Mouse (Mus musculus) intestine, embryonic 16.5 days (tissue): Measurements from ENCODE around the gene Sf3b4. TPM values are rescaled to one million over a fixed set of nuclear protein-coding genes. Genes with fewer than 3 reads are reported as not detected.
A peak's percentile ranks its signal among the peaks of the same experiment; 100 is the strongest.
"Not testable (repeated sequence)": the region's sequence is repeated elsewhere in the genome, so short reads cannot be mapped to it uniquely, and the experiment has no call there.

ENCODE experiments used
- ATAC-seq: fragments of 200-750 bp; cut with Nextera tagmentation; 2 replicates; pipeline ENCODE4 v1.8.0; 2017; ENCODE audit warnings: moderate TSS enrichment, moderate library complexity
- H3K27ac ChIP-seq: fragments of 300-500 bp; sonication (generic); 2 replicates; pipeline ENCODE4 v1.5.1; 2014; ENCODE audit warnings: mild to moderate bottlenecking, low read length
- H3K27me3 ChIP-seq: fragments of 300-500 bp; sonication (generic); replicated peaks from 2 replicates; pipeline ENCODE4 v1.6.1; 2014; ENCODE audit warnings: low read length, control low read depth, mixed read lengths; ENCODE audit not compliant: control insufficient read depth, insufficient read depth
- H3K36me3 ChIP-seq: fragments of 300-500 bp; sonication (generic); 2 replicates; pipeline ENCODE4 v1.6.1; 2014; ENCODE audit warnings: low read length, control low read depth; ENCODE audit not compliant: control insufficient read depth, insufficient read depth
- H3K4me1 ChIP-seq: fragments of 300-500 bp; sonication (generic); 2 replicates; pipeline ENCODE4 v1.6.1; 2014; ENCODE audit warnings: low read length, control low read depth, mixed read lengths; ENCODE audit not compliant: control insufficient read depth, insufficient read depth
- H3K4me2 ChIP-seq: fragments of 300-500 bp; sonication (generic); 2 replicates; pipeline ENCODE4 v1.6.1; 2014; ENCODE audit warnings: low read depth, low read length, control low read depth
- H3K4me3 ChIP-seq: fragments of 300-500 bp; sonication (generic); 2 replicates; pipeline ENCODE4 v1.5.1; 2014; ENCODE audit warnings: mild to moderate bottlenecking, low read length
- H3K9ac ChIP-seq: fragments of 300-500 bp; sonication (generic); 2 replicates; pipeline ENCODE4 v1.6.1; 2014; ENCODE audit warnings: low read depth, low read length
- H3K9me3 ChIP-seq: fragments of 300-500 bp; sonication (generic); 2 replicates; pipeline ENCODE4 v1.6.1; 2016; ENCODE audit warnings: low read length, control low read depth; ENCODE audit not compliant: control insufficient read depth
- WGBS: fragments of 180-500 bp; shearing (Covaris S2); extraction: QIAGEN DNeasy Blood & Tissue Kit; methylation state at CpG from one replicate; pipeline ENCODE4 v1.1.7; 2014; 5-methylcytosine and 5-hydroxymethylcytosine counted together
- polyA plus RNA-seq: library from polyadenylated mRNA; unstranded; fragments of >200 nt; fragmentation: Nextera tagmentation; extraction: Ambion mirVana; gene quantifications from 2 replicates; pipeline ENCODE4 v1.2.1, GENCODE M21; 2015

Gene Sf3b4
- polyA plus RNA-seq, 1 experiment from 2014 or later: 154 TPM

GRCm38 (mm10) chr3:96198601-96199251 lies 26.6 kb downstream of the Sf3b4 start:
- H3K4me2 ChIP-seq, H3K27me3 ChIP-seq, H3K4me3 ChIP-seq, H3K36me3 ChIP-seq, H3K27ac ChIP-seq, H3K9ac ChIP-seq, H3K9me3 ChIP-seq, H3K4me1 ChIP-seq: not testable (repeated sequence)
- peak; percentile 13; the same call in 1 of the 2 replicates for ATAC-seq
- WGBS: 26% methylated on average over 7 of the region's 8 CpGs

- no peak for ATAC-seq
- no peak overlapping the region for H3K4me3 ChIP-seq
- no peak overlapping the region for H3K27ac ChIP-seq
- 50% methylated on average over 2 of the region's 2 CpGs for WGBS
- H3K4me1 ChIP-seq: peaks cover 10% of the 10 kb centered on the region
- H3K27me3 ChIP-seq: no peaks in the 10 kb centered on the region
- H3K9me3 ChIP-seq: no peaks in the 10 kb centered on the region
- no peak overlapping the region for H3K4me2 ChIP-seq
- no peaks in the 10 kb centered on the region for H3K36me3 ChIP-seq
- no peak overlapping the region for H3K9ac ChIP-seq
Measured at GRCm38 (mm10) chr3:96199731-96200130, 27.6 kb downstream of the Sf3b4 start.

GRCm38 (mm10) chr3:96207819-96208218 lies 35.7 kb downstream of the Sf3b4 start:
- Histone ChIP-seq H3K9me3 (no peaks in the 10 kb centered on the region), H3K4me3 (no peak overlapping the region), H3K4me2 (no peak overlapping the region), H3K27ac (no peak overlapping the region), H3K4me1 (no peaks in the 10 kb centered on the region), H3K27me3 (no peaks in the 10 kb centered on the region), H3K9ac (no peak overlapping the region), H3K36me3 (no peaks in the 10 kb centered on the region)
- 67% methylated on average over 3 of the region's 3 CpGs for WGBS
- ATAC-seq: no peak

- Histone ChIP-seq H3K9ac (no peak overlapping the region), H3K9me3 (no peaks in the 10 kb centered on the region), H3K4me1 (no peaks in the 10 kb centered on the region), H3K27ac (no peak overlapping the region), H3K4me3 (no peak overlapping the region), H3K36me3 (no peaks in the 10 kb centered on the region), H3K4me2 (no peak overlapping the region), H3K27me3 (no peaks in the 10 kb centered on the region)
- no peak for ATAC-seq
- WGBS: 21% methylated on average over 15 of the region's 15 CpGs
Measured at GRCm38 (mm10) chr3:96209242-96209641, 37.1 kb downstream of the Sf3b4 start.

DNA sequence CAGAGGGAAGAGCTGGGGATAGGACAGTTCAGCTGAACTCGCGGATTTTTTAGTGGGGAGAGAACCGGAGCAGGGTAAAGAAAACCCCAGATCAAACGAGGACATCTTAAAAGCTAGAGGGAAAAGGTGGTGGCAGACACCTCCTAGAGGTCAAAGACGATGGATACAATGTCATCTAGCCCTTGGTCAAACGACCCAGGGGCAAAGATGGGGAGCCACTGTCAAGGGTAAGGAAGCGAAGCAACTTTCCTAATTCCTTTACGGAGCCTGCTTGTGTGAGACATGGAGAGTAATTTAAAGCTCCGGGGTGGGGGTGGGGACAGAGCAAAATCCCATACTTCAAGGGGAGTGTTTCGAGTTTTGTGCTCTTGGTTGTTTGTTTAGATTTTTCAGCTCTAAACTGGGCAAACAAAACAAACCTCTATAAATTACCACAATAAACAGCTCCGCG lies 47.1 kb downstream of the Sf3b4 start:
- under 1% methylated on average over 12 of the region's 12 CpGs for WGBS

DNA sequence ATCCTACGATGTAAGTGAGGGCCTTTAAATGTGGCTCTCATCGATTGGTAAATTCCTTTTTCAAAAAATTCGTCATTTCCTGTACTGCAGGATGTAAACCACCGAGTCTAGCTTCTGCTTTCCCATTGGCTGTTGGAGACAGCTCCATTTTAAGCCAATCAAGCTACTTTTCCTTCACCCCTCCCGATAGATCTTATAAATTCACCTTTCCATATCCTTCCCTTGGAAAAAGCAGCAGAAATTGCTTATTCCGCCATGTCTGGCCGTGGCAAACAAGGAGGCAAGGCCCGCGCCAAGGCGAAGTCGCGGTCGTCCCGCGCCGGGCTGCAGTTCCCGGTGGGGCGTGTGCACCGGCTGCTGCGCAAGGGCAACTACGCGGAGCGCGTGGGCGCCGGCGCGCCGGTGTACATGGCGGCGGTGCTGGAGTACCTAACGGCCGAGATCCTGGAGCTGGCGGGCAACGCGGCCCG lies 47.6 kb downstream of the Sf3b4 start, which contains the start of the genes Bola1 and Hist2h2ab:
TSS of gene Bola1 (minus strand) at position 49 of the 470 bp plus-strand sequence.
TSS of gene Hist2h2ab (plus strand) at position 205 of the 470 bp plus-strand sequence.
- Histone ChIP-seq H3K4me1 (peaks cover 18% of the 10 kb centered on the region), H3K27ac (peak within 1 kb of the TSS; percentile 100), H3K36me3 (no peaks in the 10 kb centered on the region), H3K27me3 (no peaks in the 10 kb centered on the region), H3K9me3 (no peaks in the 10 kb centered on the region), H3K4me2 (peak within 1 kb of the TSS; percentile 85), H3K4me3 (peak within 1 kb of the TSS; percentile 68), H3K9ac (peak within 1 kb of the TSS; percentile 84)
- WGBS: under 1% methylated on average over 36 of the region's 37 CpGs
- ATAC-seq: peak; percentile 85

More for the DNA sequence above, 47.1 kb downstream of the Sf3b4 start:
- Histone ChIP-seq H3K27ac (peak overlapping the region; percentile 100), H3K4me1 (peaks cover 18% of the 10 kb centered on the region), H3K36me3 (no peaks in the 10 kb centered on the region), H3K27me3 (no peaks in the 10 kb centered on the region), H3K9me3 (no peaks in the 10 kb centered on the region), H3K9ac (peak overlapping the region; percentile 73), H3K4me2 (peak overlapping the region; percentile 85), H3K4me3 (peak overlapping the region; percentile 68)
- peak; percentile 7; the same call in 1 of the 2 replicates for ATAC-seq

- Histone ChIP-seq H3K4me1 (peaks cover 18% of the 10 kb centered on the region), H3K27ac (peak overlapping the region; percentile 100), H3K4me3 (peak overlapping the region; percentile 68), H3K4me2 (peak overlapping the region; percentile 85), H3K9ac (peak overlapping the region; percentile 84)
- not testable (repeated sequence) for H3K9me3 ChIP-seq, H3K36me3 ChIP-seq, H3K27me3 ChIP-seq
- peak; percentile 28 for ATAC-seq
- under 1% methylated on average over 25 of the region's 47 CpGs for WGBS
Measured at GRCm38 (mm10) chr3:96220131-96220764, 48.1 kb downstream of the Sf3b4 start.

- H3K27me3 ChIP-seq: no peaks in the 10 kb centered on the region
- H3K4me2 ChIP-seq: peak within 1 kb of the TSS; percentile 85
- H3K4me1 ChIP-seq: peaks cover 18% of the 10 kb centered on the region
- H3K4me3 ChIP-seq: peak within 1 kb of the TSS; percentile 68
- ATAC-seq: peak; percentile 94
- no peaks in the 10 kb centered on the region for H3K9me3 ChIP-seq
- H3K9ac ChIP-seq: peak within 1 kb of the TSS; percentile 84
- no peaks in the 10 kb centered on the region for H3K36me3 ChIP-seq
- under 1% methylated on average over 43 of the region's 43 CpGs for WGBS
- peak within 1 kb of the TSS; percentile 100 for H3K27ac ChIP-seq
Measured at GRCm38 (mm10) chr3:96220765-96221639, 48.9 kb downstream of the Sf3b4 start, which contains the start of the genes Hist2h2ac and Hist2h2be. Gene Hist2h2ac, minus strand, starts transcription at chr3:96220880. Gene Hist2h2be, plus strand, starts transcription at chr3:96221119.

DNA sequence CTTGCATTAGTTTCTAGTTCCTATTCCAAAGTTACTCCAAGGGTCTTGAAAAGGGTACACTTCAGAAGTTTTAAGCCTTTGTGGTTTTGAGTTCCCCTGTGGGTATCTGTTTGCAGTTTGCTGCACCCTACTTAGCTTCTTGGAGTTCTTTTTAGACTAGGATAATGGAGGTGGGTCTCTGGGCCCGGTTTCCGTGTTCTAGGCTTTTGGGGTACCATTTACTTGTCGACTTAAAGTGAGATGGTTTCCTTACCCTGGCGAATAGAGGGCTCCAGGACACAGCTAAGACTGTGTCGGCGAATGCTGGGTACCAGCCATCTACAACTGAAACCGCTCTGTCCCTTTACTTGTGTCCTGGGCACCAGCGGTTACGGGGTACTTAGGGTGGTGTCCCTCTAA lies 49.5 kb downstream of the Sf3b4 start:
- H3K4me1 ChIP-seq: peaks cover 18% of the 10 kb centered on the region
- H3K27me3 ChIP-seq: no peaks in the 10 kb centered on the region
- H3K4me2 ChIP-seq: peak overlapping the region; percentile 85
- H3K4me3 ChIP-seq: peak overlapping the region; percentile 68
- H3K9ac ChIP-seq: peak overlapping the region; percentile 74
- ATAC-seq: no peak
- peak overlapping the region; percentile 100 for H3K27ac ChIP-seq
- H3K9me3 ChIP-seq: no peaks in the 10 kb centered on the region
- 27% methylated on average over 9 of the region's 9 CpGs for WGBS
- H3K36me3 ChIP-seq: no peaks in the 10 kb centered on the region
